Mouse (Mus musculus) layer of hippocampus, adult 9-10 months (tissue): Measurements from ENCODE around the gene Gm2381.
"Not testable (repeated sequence)": the region's sequence is repeated elsewhere in the genome, so short reads cannot be mapped to it uniquely, and the experiment has no call there.

Experiments used
- DNase-seq: peaks from one replicate; pipeline ENCODE4 v3.0.0; 2022; ENCODE audit warnings: low spot score

Gm2381 gene

DNA sequence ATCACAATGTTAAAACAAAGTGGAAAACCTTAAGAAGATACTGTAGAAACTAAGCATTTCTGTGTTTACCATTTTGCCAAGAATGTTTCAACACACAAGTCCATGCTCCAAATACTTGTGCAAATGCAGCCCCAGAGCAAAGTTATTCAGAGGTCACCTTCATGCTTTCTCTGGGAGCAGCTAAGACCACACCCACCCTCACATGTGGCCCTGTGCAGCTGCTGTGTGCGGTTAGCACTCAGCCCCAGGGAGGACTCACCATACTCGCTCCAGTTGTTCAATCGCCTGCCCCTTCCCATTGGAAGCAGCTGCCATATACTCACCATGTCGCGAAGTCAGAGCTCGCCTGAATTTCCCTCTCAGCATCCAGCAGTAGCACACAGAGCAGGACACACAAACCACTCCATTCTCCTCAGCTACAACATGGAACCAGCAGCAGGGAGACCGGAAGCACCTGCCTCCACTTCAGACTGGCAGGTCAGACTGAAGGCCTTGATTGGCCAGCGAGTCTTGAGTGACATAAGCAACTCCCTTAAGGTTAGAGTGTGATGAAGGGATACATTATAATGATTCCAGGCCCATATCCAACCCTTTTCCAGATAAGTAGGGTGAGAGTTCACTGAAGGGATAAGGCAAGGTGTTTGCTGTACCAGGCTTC, at the start of gene Gm2381:
Gene Gm2381, minus strand, starts transcription at position 434 of the 658 bp plus-strand sequence.
- DNase-seq = not testable (repeated sequence)

DNA sequence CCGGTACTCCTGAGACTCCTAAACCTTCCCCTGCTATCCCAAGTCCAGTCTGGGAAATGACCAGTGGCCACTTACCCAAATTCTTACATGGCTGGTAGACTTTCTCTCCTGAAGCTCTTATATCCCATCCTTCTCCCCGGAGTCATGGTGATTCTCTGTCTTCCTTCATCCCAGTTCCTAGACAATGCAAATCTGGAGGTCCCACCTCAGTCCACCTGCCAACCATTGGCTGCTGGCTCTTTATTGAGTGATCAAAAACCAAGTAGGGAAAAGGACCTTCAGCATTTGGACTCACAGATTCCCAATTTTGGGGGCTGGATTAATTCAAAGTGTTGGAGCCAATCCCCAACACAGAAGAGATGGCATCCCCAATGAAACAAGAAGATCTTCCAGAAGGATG, 31.0 kb upstream of the Gm2381 start:
- not testable (repeated sequence) for DNase-seq

DNA sequence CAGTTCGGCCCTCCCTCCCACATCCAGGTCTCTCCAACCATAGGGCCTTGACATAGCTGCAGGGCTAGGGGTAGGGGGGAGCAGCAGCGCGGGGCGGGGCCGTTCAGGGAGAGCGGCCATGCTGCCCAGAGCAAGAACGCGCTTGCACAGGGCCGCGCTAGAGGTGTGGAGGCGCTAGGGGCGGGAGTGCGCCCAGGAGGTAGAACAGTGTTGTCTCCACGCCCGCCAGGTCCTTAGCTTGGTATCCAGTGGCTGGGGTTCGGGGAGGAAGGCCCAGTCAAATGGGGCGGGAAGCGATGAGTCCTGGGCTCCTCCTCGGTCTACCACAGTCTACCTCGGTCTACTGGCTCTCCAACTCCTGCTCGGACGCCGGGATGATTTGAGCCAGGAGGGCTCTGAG, 11.1 kb upstream of the Gm2381 start:
- no peak for DNase-seq

DNA sequence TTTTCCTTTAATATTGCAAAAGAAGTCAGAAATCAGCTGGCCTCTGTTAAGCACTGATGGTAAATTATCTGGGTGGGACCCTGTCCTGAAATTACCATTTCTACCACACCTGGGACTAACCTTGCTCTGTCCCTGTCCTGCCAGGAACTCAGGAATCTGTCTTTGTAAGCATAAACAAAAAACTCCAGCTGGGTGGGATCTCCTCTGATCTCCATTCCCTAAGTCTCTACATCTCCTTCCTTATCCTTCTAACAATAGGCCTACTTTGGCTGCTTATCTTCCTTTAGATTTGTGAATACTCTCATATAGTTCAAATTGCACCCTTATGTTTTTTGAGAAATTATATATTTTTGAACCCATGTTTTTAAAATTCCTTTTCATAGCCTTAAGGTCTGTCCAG, 28.7 kb downstream of the Gm2381 start:
- not testable (repeated sequence) for DNase-seq

DNA sequence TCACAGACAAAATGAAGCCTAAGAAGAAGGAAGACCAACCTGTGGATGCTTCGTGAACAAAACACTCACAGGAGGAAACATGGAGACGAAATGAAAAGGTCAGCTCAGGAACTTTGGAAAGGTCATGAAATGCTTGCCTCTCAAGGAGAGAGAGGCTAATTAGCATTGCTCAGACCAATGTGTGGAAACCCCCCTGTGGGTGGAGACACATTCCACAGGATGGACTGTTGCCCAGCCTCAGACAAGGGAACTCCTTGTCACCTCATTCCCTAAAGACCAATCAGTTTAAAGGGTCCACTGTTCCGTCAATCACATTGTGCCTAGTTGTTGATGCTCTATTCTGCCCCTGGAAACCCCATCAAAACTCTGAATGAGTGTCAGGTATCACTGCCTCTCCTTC, 34.8 kb downstream of the Gm2381 start:
- no peak for DNase-seq

DNA sequence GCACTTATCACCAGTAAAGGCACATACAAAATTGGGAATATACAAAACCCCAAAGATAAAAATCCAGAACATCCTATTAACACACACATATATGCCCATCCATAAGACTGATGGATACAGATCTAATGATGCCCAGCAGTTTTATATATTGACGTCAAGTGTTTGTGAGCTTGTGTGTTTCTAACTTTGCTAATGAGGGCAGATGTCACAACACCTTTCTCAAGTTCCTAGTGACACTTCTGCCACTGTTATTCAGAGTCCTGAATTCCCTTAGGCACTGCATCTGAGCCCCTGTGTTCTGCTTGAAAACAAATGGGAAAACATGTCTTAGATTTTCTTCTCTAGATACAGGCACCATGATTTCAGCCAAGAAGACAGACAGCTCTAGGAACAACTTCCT, 73.6 kb downstream of the Gm2381 start, which contains the start of gene Vmn2r62:
Gene Vmn2r62, minus strand, starts transcription at position 101 of the 400 bp plus-strand sequence.
- not testable (repeated sequence) for DNase-seq
